Mouse (Mus musculus) hindbrain, embryonic 11.5 days (tissue): ENCODE results near the gene Dab2ip. TPM values are rescaled to one million over a fixed set of nuclear protein-coding genes. Genes with fewer than 3 reads are reported as not detected.

ENCODE experiments used
- ATAC-seq: fragments of 200-750 bp; cut with Nextera tagmentation; 2 replicates; pipeline ENCODE4 v1.8.0; 2017; ENCODE audit warnings: mild to moderate bottlenecking, moderate TSS enrichment, moderate library complexity; ENCODE audit not compliant: low FRiP score
- DNase-seq: peaks from one replicate; pipeline ENCODE4 v3.0.0-alpha.2; 2015; ENCODE audit warnings: low spot score
- H3K27ac ChIP-seq: fragments of 300-500 bp; sonication (generic); 2 replicates; pipeline ENCODE4 v1.5.1; 2014; ENCODE audit warnings: mild to moderate bottlenecking, low read depth, low read length
- H3K27me3 ChIP-seq: fragments of 300-500 bp; sonication (generic); 2 replicates; pipeline ENCODE4 v1.6.1; 2014; ENCODE audit warnings: mild to moderate bottlenecking, low read length, moderate library complexity, mixed read lengths; ENCODE audit not compliant: control insufficient read depth, insufficient read depth
- H3K36me3 ChIP-seq: fragments of 300-500 bp; sonication (generic); 2 replicates; pipeline ENCODE4 v1.6.1; 2014; ENCODE audit warnings: mild to moderate bottlenecking, low read length, moderate library complexity, mixed read lengths; ENCODE audit not compliant: control insufficient read depth, insufficient read depth
- H3K4me1 ChIP-seq: fragments of 300-500 bp; sonication (generic); replicated peaks from 2 replicates; pipeline ENCODE4 v1.6.1; 2014; ENCODE audit warnings: low read length, mixed read lengths; ENCODE audit not compliant: control insufficient read depth, insufficient read depth
- H3K4me2 ChIP-seq: fragments of 300-500 bp; sonication (generic); replicated peaks from 2 replicates; pipeline ENCODE4 v1.6.1; 2014; ENCODE audit warnings: mild to moderate bottlenecking, low read depth, low read length
- H3K4me3 ChIP-seq: fragments of 300-500 bp; sonication (generic); 2 replicates; pipeline ENCODE4 v1.5.1; 2014; ENCODE audit warnings: low read depth, low read length
- H3K9ac ChIP-seq: fragments of 300-500 bp; sonication (generic); 2 replicates; pipeline ENCODE4 v1.6.1; 2014; ENCODE audit warnings: low read depth, low read length
- H3K9me3 ChIP-seq: fragments of 300-500 bp; sonication (generic); 2 replicates; pipeline ENCODE4 v1.6.1; 2016; ENCODE audit warnings: low read length; ENCODE audit not compliant: control insufficient read depth
- WGBS: fragments of 180-500 bp; shearing (Covaris S2); extraction: QIAGEN DNeasy Blood & Tissue Kit; methylation state at CpG from one replicate; pipeline ENCODE4 v1.1.7; 2014; 5-methylcytosine and 5-hydroxymethylcytosine counted together
- polyA plus RNA-seq: library from polyadenylated mRNA; unstranded; fragments of >200 nt; fragmentation: Nextera tagmentation; extraction: Ambion mirVana; gene quantifications from 2 replicates; pipeline ENCODE4 v1.2.1, GENCODE M21; 2014

Dab2ip gene
- polyA plus RNA-seq, 1 experiment from 2014 or later: 37.8 TPM

DNA sequence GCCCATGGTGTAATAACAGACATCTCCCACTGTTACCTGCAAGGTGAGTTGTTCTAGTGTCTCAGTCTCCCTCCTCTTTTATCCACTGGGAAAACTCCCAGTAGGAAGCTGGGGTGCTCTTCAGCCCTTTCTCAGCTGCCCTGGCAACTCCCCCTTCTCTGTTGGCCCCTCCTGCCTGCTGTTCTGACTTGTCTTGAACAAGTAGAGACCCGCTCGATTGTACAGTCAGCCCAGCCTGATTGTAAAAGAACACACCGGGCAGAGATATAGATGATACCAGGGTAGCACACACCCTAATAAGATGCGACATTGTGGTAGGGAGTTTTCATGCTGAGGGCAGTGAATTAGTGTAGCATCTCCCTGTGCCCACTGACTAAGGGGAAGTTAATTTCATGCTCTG lies 111.2 kb downstream of the Dab2ip start:
- Histone ChIP-seq H3K4me2 (no peak overlapping the region), H3K9me3 (no peaks in the 10 kb centered on the region), H3K36me3 (no peaks in the 10 kb centered on the region), H3K4me1 (peaks cover 11% of the 10 kb centered on the region; the same call in 1 of the 2 replicates), H3K27me3 (no peaks in the 10 kb centered on the region), H3K9ac (no peak overlapping the region), H3K4me3 (no peak overlapping the region), H3K27ac (no peak overlapping the region)
- no peak for DNase-seq
- 61% methylated on average over 4 of the region's 4 CpGs for WGBS
- peak; percentile 31 for ATAC-seq

DNA sequence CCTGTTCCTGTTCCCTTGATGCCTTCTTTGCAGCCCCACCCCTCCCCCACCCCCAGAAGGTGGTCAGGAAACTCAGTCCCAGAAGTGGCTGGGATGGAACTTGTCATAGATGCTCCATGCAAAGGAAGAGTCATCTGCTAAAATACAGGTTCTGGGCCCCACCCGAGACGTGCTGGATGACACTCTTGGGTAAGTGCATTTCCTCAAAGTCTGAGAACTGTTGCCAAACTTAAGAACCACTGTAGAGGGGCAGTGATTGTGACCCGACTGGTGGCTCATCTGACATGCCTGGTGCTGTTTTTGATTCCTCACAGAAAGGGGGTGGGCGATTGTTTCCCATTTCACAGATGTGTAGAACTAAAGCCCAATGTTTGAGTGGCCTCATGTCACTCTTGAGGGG lies 111.7 kb downstream of the Dab2ip start:
- no peak for ATAC-seq
- no peak overlapping the region for H3K4me2 ChIP-seq
- no peaks in the 10 kb centered on the region for H3K9me3 ChIP-seq
- H3K27ac ChIP-seq: no peak overlapping the region
- no peak overlapping the region for H3K4me3 ChIP-seq
- no peaks in the 10 kb centered on the region for H3K27me3 ChIP-seq
- H3K36me3 ChIP-seq: no peaks in the 10 kb centered on the region
- peaks cover 11% of the 10 kb centered on the region; the same call in 1 of the 2 replicates for H3K4me1 ChIP-seq
- WGBS: 83% methylated on average over 4 of the region's 4 CpGs
- no peak for DNase-seq
- H3K9ac ChIP-seq: no peak overlapping the region

DNA sequence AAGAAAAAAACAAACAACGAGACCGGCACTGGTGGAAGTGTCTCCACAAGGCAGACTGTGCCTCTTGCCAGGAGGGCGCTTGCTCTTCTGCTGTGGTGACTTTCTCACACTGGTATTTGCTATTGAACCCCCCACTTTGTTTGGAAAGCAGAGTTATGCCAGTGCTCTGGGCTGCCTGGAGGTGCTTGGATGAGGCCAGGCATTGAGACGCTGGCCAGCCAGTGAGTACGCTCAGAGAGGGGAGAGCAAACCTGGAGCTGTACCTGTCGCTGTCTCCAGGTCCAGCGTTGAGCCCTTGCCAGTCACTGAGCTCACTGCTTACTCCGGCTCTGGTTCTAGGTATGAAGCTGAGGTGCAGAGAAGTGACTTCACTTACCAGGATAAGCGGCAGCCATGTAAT lies 112.2 kb downstream of the Dab2ip start:
- Histone ChIP-seq H3K9ac (no peak overlapping the region), H3K4me1 (peaks cover 9% of the 10 kb centered on the region; the same call in 1 of the 2 replicates), H3K27me3 (no peaks in the 10 kb centered on the region), H3K36me3 (no peaks in the 10 kb centered on the region), H3K4me2 (no peak overlapping the region), H3K4me3 (no peak overlapping the region), H3K9me3 (no peaks in the 10 kb centered on the region), H3K27ac (no peak overlapping the region)
- WGBS: 88% methylated on average over 9 of the region's 9 CpGs
- DNase-seq: no peak
- ATAC-seq: no peak

DNA sequence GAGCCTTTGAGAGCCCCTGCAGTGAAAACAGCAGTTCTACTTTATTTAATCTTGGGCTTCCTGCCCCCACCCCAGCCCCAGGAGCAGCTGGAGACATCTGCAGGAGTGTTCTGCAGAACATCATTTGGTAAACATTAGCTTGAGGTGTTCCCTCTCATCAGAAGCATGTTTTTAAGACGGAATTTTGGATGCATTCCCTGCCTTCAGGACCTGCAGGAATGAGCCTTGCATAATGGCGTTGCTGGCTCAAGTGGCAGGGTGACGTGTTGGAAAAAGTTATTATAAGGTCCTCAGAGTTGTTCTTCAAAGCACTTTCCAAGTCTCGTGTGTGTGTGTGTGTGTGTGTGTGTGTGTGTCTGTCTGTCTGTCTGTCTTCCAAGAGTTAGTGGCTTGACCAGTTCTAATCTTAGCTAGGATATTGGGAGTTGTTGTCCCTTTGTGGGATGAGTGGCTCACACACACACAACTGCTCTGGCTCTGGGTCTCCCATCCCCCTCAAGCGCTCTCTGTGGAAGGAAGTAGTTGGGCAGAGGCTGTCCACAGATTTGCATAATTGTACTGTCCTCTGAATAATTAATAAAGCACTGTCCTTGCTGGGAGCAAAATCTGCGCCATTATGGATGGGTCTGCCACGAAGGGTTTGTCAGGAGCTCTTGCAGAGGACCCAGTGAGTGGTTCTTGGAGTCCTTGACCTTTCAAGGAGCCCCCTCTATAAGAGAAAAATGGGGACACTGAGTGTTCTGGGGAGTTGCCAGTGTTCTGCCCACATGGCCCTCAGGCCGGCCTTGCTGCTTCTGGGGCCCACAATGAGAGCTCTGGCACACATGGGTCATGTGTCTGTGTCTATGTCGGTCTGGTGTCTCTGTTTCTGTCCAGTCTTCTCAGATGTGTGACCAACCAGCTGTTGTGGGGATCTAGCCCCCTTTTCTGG lies 114.2 kb downstream of the Dab2ip start:
- Histone ChIP-seq H3K36me3 (no peaks in the 10 kb centered on the region), H3K27ac (no peak overlapping the region), H3K9me3 (no peaks in the 10 kb centered on the region), H3K4me3 (no peak overlapping the region), H3K9ac (no peak overlapping the region), H3K4me1 (peaks cover 19% of the 10 kb centered on the region), H3K4me2 (no peak overlapping the region), H3K27me3 (no peaks in the 10 kb centered on the region)
- no peak for DNase-seq
- 64% methylated on average over 9 of the region's 9 CpGs for WGBS
- ATAC-seq: peak; percentile 42; the same call in 1 of the 2 replicates

DNA sequence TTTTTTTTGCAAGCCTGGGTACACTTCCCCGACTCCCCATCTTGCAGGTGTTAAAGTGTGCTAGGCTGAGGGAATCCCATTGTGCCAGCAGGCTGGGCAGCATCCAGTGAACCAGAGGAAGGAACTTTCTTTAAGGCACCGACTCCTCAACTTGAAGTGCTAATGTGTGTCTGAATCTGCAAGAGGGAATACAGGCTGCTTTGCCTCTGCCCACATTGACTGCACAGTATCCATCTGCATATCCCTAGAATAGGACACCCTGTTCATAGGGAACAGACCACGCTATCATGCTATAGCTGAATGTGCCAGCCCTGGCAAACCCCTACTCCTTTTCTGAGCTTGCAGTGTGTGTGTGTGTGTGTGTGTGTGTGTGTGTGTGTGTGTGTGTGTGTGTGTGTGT lies 115.1 kb downstream of the Dab2ip start:
- DNase-seq (no peak), ATAC-seq (no peak)
- no peaks in the 10 kb centered on the region for H3K9me3 ChIP-seq
- no peak overlapping the region for H3K4me3 ChIP-seq
- no peak overlapping the region for H3K4me2 ChIP-seq
- no peak overlapping the region for H3K9ac ChIP-seq
- H3K27me3 ChIP-seq: no peaks in the 10 kb centered on the region
- peaks cover 21% of the 10 kb centered on the region for H3K4me1 ChIP-seq
- no peaks in the 10 kb centered on the region for H3K36me3 ChIP-seq
- H3K27ac ChIP-seq: no peak overlapping the region
- 85% methylated on average over 3 of the region's 3 CpGs for WGBS

DNA sequence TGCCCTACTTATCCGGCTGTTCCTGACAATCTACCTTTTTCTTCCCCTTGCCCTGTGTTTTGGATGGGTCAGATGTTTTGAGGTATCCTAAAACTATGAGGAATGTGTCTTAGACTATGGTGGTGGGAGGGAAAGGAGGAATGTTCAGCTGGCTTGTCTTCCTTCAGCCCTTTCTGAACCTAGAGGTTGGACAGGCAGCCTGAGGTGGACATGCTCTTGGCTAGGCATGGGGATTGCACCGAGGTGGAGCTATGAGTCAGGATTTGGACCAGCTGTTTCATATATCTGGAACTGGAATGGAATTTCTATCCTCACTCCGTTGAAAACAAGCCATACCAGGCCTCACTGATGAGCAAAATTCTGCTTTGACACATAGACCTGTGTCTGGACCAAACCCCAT lies 115.9 kb downstream of the Dab2ip start:
- Histone ChIP-seq H3K36me3 (no peaks in the 10 kb centered on the region), H3K4me2 (no peak overlapping the region), H3K9me3 (no peaks in the 10 kb centered on the region), H3K27me3 (no peaks in the 10 kb centered on the region), H3K4me1 (peaks cover 26% of the 10 kb centered on the region), H3K4me3 (no peak overlapping the region), H3K9ac (no peak overlapping the region), H3K27ac (no peak overlapping the region)
- DNase-seq: no peak
- no peak for ATAC-seq
- WGBS: 78% methylated on average over 3 of the region's 3 CpGs

DNA sequence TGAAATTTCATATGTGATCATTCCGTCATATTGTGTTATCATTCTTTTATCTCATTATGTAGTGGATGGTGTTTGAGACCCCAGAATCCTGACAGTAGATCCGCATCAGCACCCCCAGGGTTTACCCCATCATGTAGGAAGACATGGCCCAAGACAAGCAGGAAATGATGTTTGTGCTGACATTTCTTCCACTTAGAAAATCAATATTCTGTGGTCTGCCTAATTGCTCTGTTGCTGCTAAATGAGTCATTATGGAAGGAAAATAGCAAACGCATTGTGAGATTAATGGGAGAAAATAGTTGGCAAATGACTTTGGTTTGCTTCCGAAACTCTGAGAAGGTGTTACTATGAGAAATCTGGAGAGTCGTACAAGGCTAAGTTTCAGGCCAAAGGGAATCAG lies 116.4 kb downstream of the Dab2ip start:
- ATAC-seq: no peak
- 95% methylated on average over 5 of the region's 5 CpGs for WGBS
- Histone ChIP-seq H3K9ac (no peak overlapping the region), H3K27me3 (no peaks in the 10 kb centered on the region), H3K4me1 (peaks cover 23% of the 10 kb centered on the region), H3K36me3 (no peaks in the 10 kb centered on the region), H3K4me2 (no peak overlapping the region), H3K9me3 (no peaks in the 10 kb centered on the region), H3K27ac (no peak overlapping the region), H3K4me3 (no peak overlapping the region)
- no peak for DNase-seq

DNA sequence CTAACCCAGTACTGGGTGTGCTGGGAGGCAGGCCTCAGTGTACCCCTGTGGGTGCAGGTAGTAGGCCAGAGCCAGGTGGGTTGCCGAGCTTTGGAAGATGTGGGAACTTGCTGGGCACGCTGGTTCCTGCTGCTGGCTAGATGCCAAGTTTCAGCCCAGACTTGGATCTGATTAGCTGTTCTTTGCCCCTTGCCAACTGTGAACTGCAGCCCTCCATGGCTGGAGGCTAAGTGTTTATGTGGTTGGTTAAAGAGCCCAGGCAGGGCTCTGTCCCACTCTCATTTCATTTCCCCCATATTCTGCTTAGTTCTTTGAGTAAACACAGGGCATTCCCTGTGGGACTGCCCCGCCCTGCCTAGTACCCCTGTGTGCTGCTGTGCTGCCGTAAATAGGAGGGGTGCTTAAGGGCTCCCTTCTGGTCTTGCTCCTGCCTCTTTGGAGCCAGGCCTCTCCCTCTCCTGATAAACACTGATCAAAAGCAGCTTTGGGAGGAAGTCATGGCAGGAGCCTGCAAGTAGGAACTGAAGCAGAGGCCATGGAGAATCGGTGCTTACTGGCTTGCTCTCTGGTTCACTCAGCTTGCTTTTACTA lies 118.1 kb downstream of the Dab2ip start:
- Histone ChIP-seq H3K4me1 (peaks cover 23% of the 10 kb centered on the region), H3K36me3 (no peaks in the 10 kb centered on the region), H3K27me3 (no peaks in the 10 kb centered on the region), H3K4me3 (no peak overlapping the region), H3K9me3 (no peaks in the 10 kb centered on the region), H3K4me2 (no peak overlapping the region), H3K27ac (no peak overlapping the region; the same call in 1 of the 2 replicates), H3K9ac (no peak overlapping the region)
- WGBS: 71% methylated on average over 5 of the region's 5 CpGs
- DNase-seq: no peak
- no peak for ATAC-seq

DNA sequence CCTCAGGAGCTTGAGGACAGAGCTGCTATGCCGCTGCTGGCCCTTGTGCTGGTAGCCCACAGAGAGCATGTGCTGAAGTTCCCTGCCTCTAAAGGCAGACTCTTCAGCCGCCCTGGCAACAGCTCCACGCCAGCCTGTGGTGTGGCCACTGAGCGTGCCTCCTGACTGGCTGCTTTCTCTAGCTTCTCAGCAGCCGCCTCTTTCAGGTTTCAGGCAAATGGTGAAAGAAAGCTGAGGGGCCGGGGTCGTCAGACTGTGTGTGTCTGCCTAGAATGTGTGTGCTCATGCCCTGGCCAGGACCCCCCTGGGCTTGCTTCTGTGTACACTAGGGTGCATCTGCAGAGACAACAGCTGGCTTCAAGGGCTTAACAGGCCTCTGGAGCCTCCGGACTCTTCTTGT lies 119.8 kb downstream of the Dab2ip start:
- ATAC-seq (peak; percentile 66), DNase-seq (peak; percentile 56)
- Histone ChIP-seq H3K9ac (peak overlapping the region; percentile 1; the same call in 1 of the 2 replicates), H3K36me3 (no peaks in the 10 kb centered on the region), H3K4me2 (no peak overlapping the region), H3K4me1 (peaks cover 19% of the 10 kb centered on the region), H3K27ac (peak overlapping the region; percentile 69), H3K9me3 (no peaks in the 10 kb centered on the region), H3K27me3 (no peaks in the 10 kb centered on the region), H3K4me3 (no peak overlapping the region)
- 7% methylated on average over 8 of the region's 8 CpGs for WGBS
